Mouse (Mus musculus) liver, postnatal 0 days (tissue): ENCODE measurements around the gene Dpf3. TPM values are rescaled to one million over a fixed set of nuclear protein-coding genes. Genes with fewer than 3 reads are reported as not detected.

ENCODE experiments used
- ATAC-seq: fragments of 200-750 bp; cut with Nextera tagmentation; 2 replicates; pipeline ENCODE4 v1.8.0; 2017; ENCODE audit warnings: mild to moderate bottlenecking, moderate library complexity
- DNase-seq: peaks from one replicate; pipeline ENCODE4 v3.0.0-alpha.2; 2016
- H3K27ac ChIP-seq: fragments of 300-500 bp; sonication (generic); 2 replicates; pipeline ENCODE4 v1.5.1; 2014; ENCODE audit warnings: antibody characterized with exemption, moderate library complexity, mild to moderate bottlenecking, low read depth
- H3K27me3 ChIP-seq: fragments of 300-500 bp; sonication (generic); 2 replicates; pipeline ENCODE4 v1.6.1; 2014; ENCODE audit warnings: low read length, control low read depth, mixed read lengths; ENCODE audit not compliant: insufficient read depth
- H3K36me3 ChIP-seq: fragments of 300-500 bp; sonication (generic); replicated peaks from 2 replicates; pipeline ENCODE4 v1.6.1; 2014; ENCODE audit warnings: mild to moderate bottlenecking, control low read depth, low read length, moderate library complexity, mixed read lengths; ENCODE audit not compliant: insufficient read depth
- H3K4me1 ChIP-seq: fragments of 300-500 bp; sonication (generic); 2 replicates; pipeline ENCODE4 v1.6.1; 2014; ENCODE audit warnings: antibody characterized with exemption, mild to moderate bottlenecking, control low read depth; ENCODE audit not compliant: insufficient read depth
- H3K4me2 ChIP-seq: fragments of 300-500 bp; sonication (generic); 2 replicates; pipeline ENCODE4 v1.6.1; 2014; ENCODE audit warnings: low read depth, mild to moderate bottlenecking, low read length, moderate library complexity, mixed read lengths
- H3K4me3 ChIP-seq: fragments of 300-500 bp; sonication (generic); 2 replicates; pipeline ENCODE4 v1.5.1; 2014; ENCODE audit warnings: low read depth, low read length
- H3K9ac ChIP-seq: fragments of 300-500 bp; sonication (generic); replicated peaks from 2 replicates; pipeline ENCODE4 v1.6.1; 2014; ENCODE audit warnings: mild to moderate bottlenecking, moderate library complexity
- H3K9me3 ChIP-seq: fragments of 300-500 bp; sonication (generic); 2 replicates; pipeline ENCODE4 v1.6.1; 2016; ENCODE audit warnings: mild to moderate bottlenecking, control low read depth, low read length, mixed read lengths
- CTCF ChIP-seq: sonication (generic); IDR thresholded peaks from 2 replicates; pipeline ENCODE4 v1.5.1; 2016; ENCODE audit warnings: antibody characterized with exemption, low read depth
- EP300 ChIP-seq: IDR thresholded peaks from 2 replicates; pipeline ENCODE4 v1.6.1; 2016; ENCODE audit warnings: antibody characterized with exemption, low read depth, mild to moderate bottlenecking
- WGBS: fragments of 180-500 bp; shearing (Covaris S2); extraction: QIAGEN DNeasy Blood & Tissue Kit; methylation state at CpG from one replicate; pipeline ENCODE4 v1.1.7; 2014; ENCODE audit not compliant: insufficient replicate concordance; 5-methylcytosine and 5-hydroxymethylcytosine counted together
- polyA plus RNA-seq: library from polyadenylated mRNA; unstranded; fragments of >200 nt; fragmentation: Nextera tagmentation; extraction: Ambion mirVana; gene quantifications from 2 replicates; pipeline ENCODE4 v1.2.1, GENCODE M21; 2015

The Dpf3 gene
- polyA plus RNA-seq, 1 experiment from 2014 or later: 7.5 TPM

DNA sequence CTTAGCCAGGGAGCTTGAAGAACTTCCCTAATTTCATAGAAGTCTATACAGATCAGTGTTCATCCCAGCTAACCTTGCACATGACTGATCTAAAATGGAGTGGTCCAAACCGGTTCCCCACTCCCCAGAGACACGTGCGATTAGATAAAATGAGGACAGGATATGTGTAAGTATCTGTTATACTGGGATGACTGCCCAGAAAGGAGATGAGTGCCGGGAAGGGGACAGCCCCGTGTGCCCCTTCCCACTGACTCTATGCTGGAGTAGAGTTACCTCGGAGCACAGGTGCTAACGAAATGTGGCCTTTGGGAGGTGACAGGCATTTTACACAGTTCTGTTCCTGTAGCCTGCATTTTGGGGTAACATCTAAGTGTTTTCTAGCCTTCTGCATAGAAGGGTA is 15.8 kb downstream of the Dpf3 start:
- TF ChIP-seq EP300 (no peak), CTCF (no peak)
- no peaks in the 10 kb centered on the region for H3K36me3 ChIP-seq
- H3K27me3 ChIP-seq: no peaks in the 10 kb centered on the region; the same call in 1 of the 2 replicates
- no peak overlapping the region for H3K4me3 ChIP-seq
- peaks cover 11% of the 10 kb centered on the region for H3K4me1 ChIP-seq
- no peak overlapping the region for H3K27ac ChIP-seq
- no peak overlapping the region for H3K9ac ChIP-seq
- H3K9me3 ChIP-seq: no peaks in the 10 kb centered on the region
- no peak for ATAC-seq
- H3K4me2 ChIP-seq: no peak overlapping the region
- DNase-seq: no peak
- WGBS: 69% methylated on average over 7 of the region's 7 CpGs

DNA sequence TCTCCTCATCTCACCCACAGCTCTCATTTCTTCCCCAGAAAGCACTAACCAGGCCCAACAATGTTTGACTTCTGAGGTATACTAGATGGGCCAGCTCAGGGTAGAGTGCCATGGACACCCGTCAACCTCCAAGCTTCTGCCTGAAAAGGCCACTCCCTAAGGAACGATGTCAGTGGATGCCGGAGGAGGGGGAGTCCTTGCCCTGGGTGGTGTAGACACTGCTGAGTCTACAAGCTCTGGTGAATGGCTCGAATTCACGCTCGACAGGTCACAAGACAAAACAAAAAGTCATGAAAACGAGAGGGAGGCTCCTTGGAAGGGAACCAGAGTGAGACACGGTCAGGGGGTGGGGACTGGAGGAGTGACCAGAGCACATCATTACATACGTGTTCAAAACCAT is 17.4 kb downstream of the Dpf3 start:
- ATAC-seq: no peak
- H3K9me3 ChIP-seq: no peaks in the 10 kb centered on the region
- no peak for DNase-seq
- no peaks in the 10 kb centered on the region for H3K27me3 ChIP-seq
- H3K4me1 ChIP-seq: peaks cover 21% of the 10 kb centered on the region
- TF ChIP-seq EP300: no peak
- no peak overlapping the region for H3K4me3 ChIP-seq
- H3K36me3 ChIP-seq: no peaks in the 10 kb centered on the region
- WGBS: 81% methylated on average over 9 of the region's 9 CpGs
- no peak overlapping the region for H3K27ac ChIP-seq
- no peak overlapping the region for H3K4me2 ChIP-seq
- H3K9ac ChIP-seq: no peak overlapping the region

DNA sequence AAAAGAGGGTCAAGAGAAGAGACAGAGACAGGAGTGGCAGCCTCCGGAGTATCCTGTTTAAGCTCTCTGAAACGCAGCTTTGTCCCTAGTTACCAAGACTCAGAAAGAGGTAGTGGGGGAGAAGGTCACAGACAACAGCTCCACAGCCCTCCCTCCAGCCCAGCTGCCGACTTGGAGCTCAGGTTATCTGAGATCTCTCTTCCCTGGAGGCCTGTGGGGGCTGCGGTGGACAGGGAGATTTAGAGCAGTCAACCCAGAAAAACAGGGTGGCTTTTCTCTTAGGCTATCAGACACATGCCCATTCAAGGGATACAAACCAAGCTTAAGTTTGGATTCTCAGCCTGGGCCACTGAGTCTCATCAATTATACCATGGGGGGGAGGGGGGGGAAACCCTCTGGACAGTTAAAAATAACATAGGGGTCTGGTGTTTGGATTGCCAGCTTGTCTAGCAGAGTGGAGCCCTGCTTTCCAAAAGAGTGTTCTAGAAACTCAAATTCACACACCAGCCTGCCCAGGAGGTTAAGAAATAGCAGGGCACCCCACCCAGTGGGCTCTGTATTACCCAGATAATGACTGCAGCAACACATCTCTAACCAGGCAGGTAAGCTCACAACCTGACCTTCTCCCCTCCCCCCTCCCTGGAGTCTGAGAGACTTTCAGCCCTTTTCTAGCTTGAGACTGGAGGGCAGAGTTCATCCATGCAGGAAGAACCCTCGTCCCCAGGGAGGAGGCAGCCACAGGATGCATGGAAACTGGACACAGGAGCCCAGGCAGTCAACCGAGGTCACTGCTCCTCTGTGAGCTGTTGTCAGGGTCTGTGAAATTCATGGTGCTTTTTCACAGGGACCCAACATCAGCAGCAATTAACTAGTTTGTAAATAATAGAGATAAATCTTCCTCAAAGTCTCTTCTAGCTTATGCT is 20.7 kb downstream of the Dpf3 start:
- H3K36me3 ChIP-seq: no peaks in the 10 kb centered on the region
- no peaks in the 10 kb centered on the region for H3K9me3 ChIP-seq
- H3K9ac ChIP-seq: no peak overlapping the region; the same call in 1 of the 2 replicates
- H3K4me3 ChIP-seq: no peak overlapping the region
- no peak overlapping the region for H3K4me2 ChIP-seq
- 28% methylated on average over 6 of the region's 6 CpGs for WGBS
- 0 out of 2 replicates have a peak overlapping the region, but pooled peaks have one; percentile 25 for H3K27ac ChIP-seq
- ATAC-seq (peak; percentile 40; the same call in 1 of the 2 replicates), DNase-seq (peak; percentile 17)
- H3K4me1 ChIP-seq: peaks cover 13% of the 10 kb centered on the region; the same call in 1 of the 2 replicates
- TF ChIP-seq EP300 (no peak), CTCF (no peak)
- no peaks in the 10 kb centered on the region for H3K27me3 ChIP-seq

DNA sequence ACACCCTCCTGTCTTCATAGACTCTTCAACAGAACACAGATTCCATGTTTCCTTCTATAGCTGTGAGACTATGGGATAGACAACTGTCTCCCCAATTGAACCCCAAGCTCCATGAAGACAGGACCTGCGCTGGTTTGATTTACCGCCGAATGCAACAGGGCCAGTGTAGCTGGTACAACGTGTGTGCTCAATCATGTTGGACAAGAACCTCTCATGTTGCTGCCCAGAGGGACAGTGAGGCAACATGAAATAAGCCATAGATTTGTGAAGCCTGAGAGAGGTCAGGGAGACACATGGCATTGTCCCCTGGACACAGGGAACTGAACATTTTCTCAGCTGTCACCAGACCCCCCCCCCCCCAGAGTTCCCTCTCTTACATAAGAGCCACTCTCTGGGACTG is 21.5 kb downstream of the Dpf3 start:
- 75% methylated on average over 4 of the region's 4 CpGs for WGBS
- no peak for ATAC-seq
- Histone ChIP-seq H3K27ac (peak overlapping the region; percentile 25; the same call in 1 of the 2 replicates), H3K4me1 (peaks cover 13% of the 10 kb centered on the region; the same call in 1 of the 2 replicates), H3K36me3 (no peaks in the 10 kb centered on the region), H3K4me2 (no peak overlapping the region), H3K4me3 (no peak overlapping the region), H3K27me3 (no peaks in the 10 kb centered on the region), H3K9me3 (no peaks in the 10 kb centered on the region), H3K9ac (no peak overlapping the region)
- DNase-seq: no peak
- TF ChIP-seq EP300 (no peak), CTCF (no peak)

DNA sequence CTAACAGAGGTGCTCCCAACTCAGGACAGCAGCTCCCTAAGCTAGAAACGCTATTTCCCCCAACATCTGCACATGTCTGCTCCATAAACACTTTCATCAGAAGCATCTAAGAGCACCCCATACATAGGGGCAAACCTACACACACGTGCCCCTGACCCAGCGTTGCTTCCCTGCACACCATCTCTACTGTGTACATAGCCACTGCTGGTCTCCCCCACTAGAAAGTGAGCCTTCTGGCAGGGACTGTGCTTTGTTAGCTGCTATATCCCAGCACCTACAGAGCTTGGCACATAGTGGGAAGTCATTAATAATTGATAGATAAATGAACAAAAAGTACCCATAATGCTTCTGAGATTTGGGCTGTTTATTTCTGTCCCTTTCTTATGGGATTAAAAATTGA is 27.2 kb downstream of the Dpf3 start:
- 59% methylated on average over 3 of the region's 3 CpGs for WGBS
- no peak overlapping the region for H3K9ac ChIP-seq
- H3K4me1 ChIP-seq: peaks cover 5% of the 10 kb centered on the region
- no peaks in the 10 kb centered on the region for H3K36me3 ChIP-seq
- H3K4me2 ChIP-seq: no peak overlapping the region
- TF ChIP-seq CTCF: no peak
- no peak for TF ChIP-seq EP300
- DNase-seq (no peak), ATAC-seq (no peak)
- H3K27ac ChIP-seq: no peak overlapping the region
- H3K9me3 ChIP-seq: no peaks in the 10 kb centered on the region
- H3K27me3 ChIP-seq: no peaks in the 10 kb centered on the region
- H3K4me3 ChIP-seq: no peak overlapping the region

DNA sequence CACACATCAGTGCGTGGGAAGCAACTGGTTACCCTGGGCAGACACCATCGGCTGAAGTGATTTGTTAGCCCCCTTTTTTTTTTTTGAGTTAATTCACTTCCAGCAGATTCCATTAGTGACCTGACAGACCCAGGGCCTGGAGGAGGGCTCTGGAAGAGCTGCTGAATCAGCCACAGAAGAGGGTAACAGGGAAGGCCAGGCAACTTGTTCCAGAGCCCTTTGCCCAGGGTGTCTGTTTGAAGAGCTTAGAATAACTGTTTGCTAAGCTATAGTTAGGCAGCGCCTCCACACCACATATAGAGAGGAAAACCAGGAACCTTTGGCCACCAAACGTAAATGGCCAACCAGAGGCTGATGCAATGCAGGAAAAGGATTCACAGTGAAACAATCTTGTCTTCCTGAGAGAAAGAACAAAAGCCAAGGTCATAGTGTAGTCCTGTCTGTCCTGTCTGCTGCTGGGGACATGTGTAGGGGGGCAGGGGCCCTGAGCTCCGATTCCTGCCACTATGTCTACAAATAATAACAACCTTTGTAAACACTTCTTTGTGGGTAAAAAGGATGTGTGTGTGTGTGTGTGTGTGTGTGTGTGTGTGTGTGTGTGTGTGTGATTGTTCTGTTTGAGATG is 32.7 kb downstream of the Dpf3 start:
- no peaks in the 10 kb centered on the region for H3K9me3 ChIP-seq
- no peak overlapping the region for H3K4me3 ChIP-seq
- peaks cover 6% of the 10 kb centered on the region for H3K4me1 ChIP-seq
- ATAC-seq (peak; percentile 73), DNase-seq (peak; percentile 33)
- TF ChIP-seq CTCF: no peak
- TF ChIP-seq EP300: peak; percentile 50; the same call in 1 of the 2 replicates
- H3K4me2 ChIP-seq: 0 out of 2 replicates have a peak overlapping the region, but pooled peaks have one; percentile 18
- H3K9ac ChIP-seq: no peak overlapping the region
- 40% methylated on average over 5 of the region's 5 CpGs for WGBS
- no peaks in the 10 kb centered on the region for H3K36me3 ChIP-seq
- no peaks in the 10 kb centered on the region for H3K27me3 ChIP-seq
- peak overlapping the region; percentile 82 for H3K27ac ChIP-seq
